Mouse (Mus musculus): Measurements from ENCODE around the gene Tcf3. TPM values are rescaled to one million over a fixed set of nuclear protein-coding genes. Genes with fewer than 3 reads are reported as not detected.
A peak's percentile ranks its signal among the peaks of the same experiment; 100 is the strongest.

Gene Tcf3
- polyA plus RNA-seq, 1 experiment from 2014 or later = 149 TPM

DNA sequence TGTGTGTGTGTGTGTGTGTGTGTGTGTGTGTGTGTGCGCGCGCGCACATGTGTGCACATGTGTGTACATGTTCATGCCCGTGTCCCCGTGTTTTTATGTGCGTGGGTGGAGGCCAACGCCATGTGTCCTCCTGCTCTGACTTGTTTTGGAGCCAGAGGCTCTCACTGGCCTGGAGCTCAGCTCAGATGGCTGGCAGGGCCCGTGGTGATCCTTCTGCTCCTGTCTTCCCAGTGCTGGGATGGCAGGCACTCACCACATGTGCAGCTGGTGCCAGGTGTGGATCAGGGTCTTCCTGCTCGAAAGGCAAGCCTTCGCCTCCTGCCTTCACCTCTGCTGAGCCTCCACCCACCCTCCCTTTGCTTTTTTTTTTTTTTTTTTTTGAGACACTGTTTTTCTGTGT is 26.2 kb upstream of the Tcf3 start:
- Histone ChIP-seq H3K27ac (ENCODE audit: low read depth, low read length) (no peak overlapping the region), H3K4me2 (no peak overlapping the region), H3K4me1 (replicated peaks; ENCODE audit: control insufficient read depth, insufficient read depth, low read length) (no peaks in the 10 kb centered on the region), H3K27me3 (replicated peaks; ENCODE audit: control insufficient read depth, insufficient read depth, low read length) (peaks cover 36% of the 10 kb centered on the region), H3K4me3 (ENCODE audit: low read depth, low read length) (no peak overlapping the region), H3K9ac (ENCODE audit: low read depth, low read length) (no peak overlapping the region), H3K36me3 (ENCODE audit: control insufficient read depth, insufficient read depth, low read length) (no peaks in the 10 kb centered on the region), H3K9me3 (ENCODE audit: control insufficient read depth, low read length) (no peaks in the 10 kb centered on the region)
- 91% methylated on average over 11 of the region's 11 CpGs for WGBS
- DNase-seq (ENCODE audit: low spot score) (no peak), ATAC-seq (replicated peaks; ENCODE audit: low FRiP score) (no peak)

DNA sequence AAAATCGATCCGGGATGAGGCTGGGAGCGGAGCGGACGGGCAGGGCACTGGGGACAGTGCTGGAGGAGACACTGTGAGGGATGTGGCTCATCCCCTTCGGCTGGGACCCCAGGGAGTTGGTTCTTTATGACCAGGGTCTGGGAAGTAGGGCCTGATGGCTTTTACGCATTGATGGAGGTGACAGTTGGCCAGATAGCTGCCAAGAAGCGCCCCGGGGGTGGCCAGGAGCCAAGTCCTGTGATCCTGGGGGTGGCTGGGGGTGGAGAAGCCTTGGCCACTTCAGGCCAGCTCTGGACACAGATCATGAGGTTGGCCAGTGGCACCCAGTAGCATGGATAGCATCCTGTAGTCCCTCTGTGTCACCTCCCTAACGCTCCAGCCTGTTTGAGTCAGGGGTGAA is 25.8 kb upstream of the Tcf3 start:
- Histone ChIP-seq H3K4me1 (replicated peaks; ENCODE audit: control insufficient read depth, insufficient read depth, low read length) (no peaks in the 10 kb centered on the region), H3K9me3 (ENCODE audit: control insufficient read depth, low read length) (no peaks in the 10 kb centered on the region), H3K27ac (ENCODE audit: low read depth, low read length) (no peak overlapping the region), H3K4me2 (no peak overlapping the region), H3K27me3 (replicated peaks; ENCODE audit: control insufficient read depth, insufficient read depth, low read length) (peaks cover 32% of the 10 kb centered on the region), H3K4me3 (ENCODE audit: low read depth, low read length) (no peak overlapping the region), H3K36me3 (ENCODE audit: control insufficient read depth, insufficient read depth, low read length) (no peaks in the 10 kb centered on the region), H3K9ac (ENCODE audit: low read depth, low read length) (no peak overlapping the region)
- DNase-seq (ENCODE audit: low spot score) (no peak), ATAC-seq (replicated peaks; ENCODE audit: low FRiP score) (no peak)
- 85% methylated on average over 10 of the region's 10 CpGs for WGBS

DNA sequence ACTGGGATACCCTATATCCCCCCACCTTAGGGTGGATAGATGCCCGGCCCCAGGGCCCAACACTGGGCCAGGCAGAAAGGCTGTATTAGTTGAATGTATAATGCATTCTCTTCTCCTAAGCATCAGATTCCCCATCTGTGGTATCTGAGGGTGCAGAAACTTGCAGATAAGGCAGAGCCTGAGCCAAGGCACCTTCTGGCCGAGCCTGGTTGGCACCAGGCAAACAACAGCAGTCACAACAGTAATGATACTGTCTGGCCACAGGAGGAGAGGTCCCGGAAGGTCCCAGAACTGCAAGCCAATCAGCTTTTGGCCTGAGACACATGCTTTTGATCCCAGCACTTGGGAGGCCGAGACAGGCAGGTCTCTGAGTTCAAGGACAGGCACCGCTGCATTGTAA is 22.2 kb upstream of the Tcf3 start:
- no peaks in the 10 kb centered on the region for H3K36me3 ChIP-seq (ENCODE audit: control insufficient read depth, insufficient read depth, low read length)
- no peak overlapping the region for H3K4me3 ChIP-seq (ENCODE audit: low read depth, low read length)
- H3K27ac ChIP-seq (ENCODE audit: low read depth, low read length) = no peak overlapping the region
- H3K4me1 ChIP-seq (replicated peaks; ENCODE audit: control insufficient read depth, insufficient read depth, low read length) = peaks cover 6% of the 10 kb centered on the region
- ATAC-seq (replicated peaks; ENCODE audit: low FRiP score) (no peak), DNase-seq (ENCODE audit: low spot score) (no peak)
- no peak overlapping the region for H3K4me2 ChIP-seq
- WGBS = 72% methylated on average over 5 of the region's 5 CpGs
- no peak overlapping the region for H3K9ac ChIP-seq (ENCODE audit: low read depth, low read length)
- no peaks in the 10 kb centered on the region for H3K9me3 ChIP-seq (ENCODE audit: control insufficient read depth, low read length)
- peaks cover 4% of the 10 kb centered on the region for H3K27me3 ChIP-seq (replicated peaks; ENCODE audit: control insufficient read depth, insufficient read depth, low read length)

DNA sequence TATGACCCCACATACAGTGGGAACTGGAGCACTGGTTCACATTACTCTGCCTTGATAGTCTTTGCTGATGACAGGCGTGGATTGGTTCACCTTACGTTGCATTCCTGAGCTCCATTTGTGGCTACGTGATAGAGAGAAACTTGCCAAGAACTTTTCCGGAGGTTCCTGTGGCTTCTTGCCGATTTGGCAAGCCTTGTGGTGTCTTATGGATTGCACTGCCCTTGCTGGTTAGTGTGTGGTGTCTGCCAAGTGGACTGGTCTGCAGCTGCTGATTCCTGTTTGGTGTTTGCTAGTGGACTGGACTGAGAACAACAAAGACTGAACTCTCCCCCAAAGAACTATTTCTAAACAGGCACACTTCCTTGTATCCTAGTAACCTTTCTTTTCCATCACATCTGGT is 21.3 kb upstream of the Tcf3 start:
- Histone ChIP-seq H3K9me3 (ENCODE audit: control insufficient read depth, low read length) (no peaks in the 10 kb centered on the region), H3K27ac (ENCODE audit: low read depth, low read length) (no peak overlapping the region), H3K27me3 (replicated peaks; ENCODE audit: control insufficient read depth, insufficient read depth, low read length) (no peaks in the 10 kb centered on the region; the same call in 1 of the 2 replicates), H3K4me1 (replicated peaks; ENCODE audit: control insufficient read depth, insufficient read depth, low read length) (peaks cover 10% of the 10 kb centered on the region), H3K9ac (ENCODE audit: low read depth, low read length) (no peak overlapping the region), H3K36me3 (ENCODE audit: control insufficient read depth, insufficient read depth, low read length) (no peaks in the 10 kb centered on the region), H3K4me3 (ENCODE audit: low read depth, low read length) (no peak overlapping the region), H3K4me2 (no peak overlapping the region)
- ATAC-seq (replicated peaks; ENCODE audit: low FRiP score) (no peak), DNase-seq (ENCODE audit: low spot score) (no peak)
- 78% methylated on average over 5 of the region's 5 CpGs for WGBS

DNA sequence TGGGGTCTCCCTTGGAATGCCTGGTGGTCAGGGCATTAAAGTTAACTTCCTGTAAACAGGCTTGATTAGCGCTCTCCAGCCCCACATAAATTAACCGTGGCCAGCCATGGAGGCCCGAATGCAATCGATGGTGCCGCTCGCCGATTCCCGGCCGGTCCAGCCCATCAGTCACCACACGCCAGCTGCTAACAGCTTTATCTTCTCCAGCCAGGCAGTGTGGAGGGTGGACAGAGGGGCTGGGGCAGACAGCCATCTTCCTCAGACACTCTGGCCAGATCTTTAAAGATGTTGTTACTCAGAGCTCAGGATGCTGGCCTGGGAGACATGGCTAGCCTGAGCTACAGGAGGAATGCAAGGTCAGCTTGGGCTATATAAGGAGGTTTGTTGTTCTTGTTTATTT is 20.2 kb upstream of the Tcf3 start:
- WGBS = 41% methylated on average over 10 of the region's 10 CpGs
- Histone ChIP-seq H3K36me3 (ENCODE audit: control insufficient read depth, insufficient read depth, low read length) (no peaks in the 10 kb centered on the region), H3K4me1 (replicated peaks; ENCODE audit: control insufficient read depth, insufficient read depth, low read length) (peaks cover 12% of the 10 kb centered on the region), H3K9me3 (ENCODE audit: control insufficient read depth, low read length) (no peaks in the 10 kb centered on the region), H3K27me3 (replicated peaks; ENCODE audit: control insufficient read depth, insufficient read depth, low read length) (no peaks in the 10 kb centered on the region; the same call in none of the 2 replicates), H3K27ac (ENCODE audit: low read depth, low read length) (peak overlapping the region; percentile 49; the same call in 1 of the 2 replicates), H3K4me2 (no peak overlapping the region), H3K9ac (ENCODE audit: low read depth, low read length) (no peak overlapping the region), H3K4me3 (ENCODE audit: low read depth, low read length) (no peak overlapping the region)
- no peak; the same call in 1 of the 2 replicates for ATAC-seq (replicated peaks; ENCODE audit: low FRiP score)
- DNase-seq (ENCODE audit: low spot score) = no peak

DNA sequence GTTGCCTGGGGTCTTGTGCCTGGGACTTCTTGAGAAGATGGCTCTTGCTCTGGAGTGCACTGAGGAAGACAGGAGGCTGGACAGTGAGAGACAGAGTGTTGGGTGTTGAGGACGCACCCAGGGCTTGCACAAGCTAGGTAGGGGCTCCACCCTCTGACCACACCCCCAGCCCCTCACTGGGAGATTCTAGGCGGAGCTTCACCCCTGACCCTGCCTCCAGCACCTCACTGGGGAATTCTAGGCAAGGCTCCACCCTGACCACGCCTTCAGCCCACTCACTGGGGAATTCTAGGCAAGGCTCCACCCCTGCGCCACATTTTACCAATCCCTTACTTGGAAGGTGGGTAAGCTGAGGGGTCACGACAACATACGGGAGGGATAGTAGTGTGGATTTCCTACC is 17.2 kb upstream of the Tcf3 start:
- H3K27ac ChIP-seq (ENCODE audit: low read depth, low read length) = no peak overlapping the region
- H3K9me3 ChIP-seq (ENCODE audit: control insufficient read depth, low read length) = no peaks in the 10 kb centered on the region
- no peaks in the 10 kb centered on the region for H3K36me3 ChIP-seq (ENCODE audit: control insufficient read depth, insufficient read depth, low read length)
- H3K9ac ChIP-seq (ENCODE audit: low read depth, low read length) = no peak overlapping the region
- WGBS = 11% methylated on average over 6 of the region's 6 CpGs
- ATAC-seq (replicated peaks; ENCODE audit: low FRiP score) = peak; percentile 55
- 0 out of 2 replicates have a peak overlapping the region, but pooled peaks have one; percentile 4 for H3K4me3 ChIP-seq (ENCODE audit: low read depth, low read length)
- DNase-seq (ENCODE audit: low spot score) = no peak
- peaks cover 27% of the 10 kb centered on the region for H3K4me1 ChIP-seq (replicated peaks; ENCODE audit: control insufficient read depth, insufficient read depth, low read length)
- peak overlapping the region; percentile 45 for H3K4me2 ChIP-seq
- peaks cover 3% of the 10 kb centered on the region for H3K27me3 ChIP-seq (replicated peaks; ENCODE audit: control insufficient read depth, insufficient read depth, low read length)

DNA sequence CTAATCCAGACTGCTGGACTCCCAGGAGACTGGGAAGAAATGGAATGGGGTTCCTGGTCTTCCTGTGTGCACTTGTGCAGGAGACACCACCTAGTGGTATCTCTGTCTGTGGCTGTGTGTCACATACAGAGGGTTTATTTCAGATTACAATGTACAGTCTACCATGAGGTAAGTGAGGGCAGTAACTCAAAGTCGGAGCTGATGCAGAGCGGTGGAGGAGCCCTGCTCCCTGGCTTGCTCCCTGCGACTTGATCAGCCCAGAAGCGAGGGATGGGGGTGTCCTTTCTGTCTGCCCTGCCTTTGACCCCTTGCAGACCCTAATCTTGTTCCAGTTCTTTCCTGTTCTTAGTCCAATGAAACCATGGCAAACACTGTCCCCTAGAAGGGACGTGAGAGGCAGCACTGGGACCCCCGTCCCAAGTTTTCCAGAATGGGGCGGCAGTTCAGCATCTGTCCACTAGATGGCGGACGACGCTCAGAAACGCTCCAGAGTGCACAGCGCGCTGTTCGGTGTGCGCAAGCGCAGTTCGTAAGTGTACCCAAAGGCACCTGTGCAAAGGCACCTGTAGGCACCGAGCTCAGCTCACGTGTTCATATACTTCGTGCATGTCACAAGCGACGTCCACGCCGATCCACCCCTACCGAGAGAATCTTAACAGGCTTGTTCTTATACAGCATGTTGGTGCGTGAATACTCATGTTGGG is 12.6 kb upstream of the Tcf3 start:
- peak; percentile 72 for DNase-seq (ENCODE audit: low spot score)
- Histone ChIP-seq H3K9me3 (ENCODE audit: control insufficient read depth, low read length) (no peaks in the 10 kb centered on the region), H3K27ac (ENCODE audit: low read depth, low read length) (no peak overlapping the region), H3K9ac (ENCODE audit: low read depth, low read length) (peak overlapping the region; percentile 5; the same call in 1 of the 2 replicates), H3K36me3 (ENCODE audit: control insufficient read depth, insufficient read depth, low read length) (no peaks in the 10 kb centered on the region), H3K4me1 (replicated peaks; ENCODE audit: control insufficient read depth, insufficient read depth, low read length) (peaks cover 34% of the 10 kb centered on the region), H3K27me3 (replicated peaks; ENCODE audit: control insufficient read depth, insufficient read depth, low read length) (peaks cover 6% of the 10 kb centered on the region), H3K4me3 (ENCODE audit: low read depth, low read length) (peak overlapping the region; percentile 17; the same call in 1 of the 2 replicates), H3K4me2 (peak overlapping the region; percentile 50)
- peak; percentile 50 for ATAC-seq (replicated peaks; ENCODE audit: low FRiP score)
- 6% methylated on average over 26 of the region's 26 CpGs for WGBS

DNA sequence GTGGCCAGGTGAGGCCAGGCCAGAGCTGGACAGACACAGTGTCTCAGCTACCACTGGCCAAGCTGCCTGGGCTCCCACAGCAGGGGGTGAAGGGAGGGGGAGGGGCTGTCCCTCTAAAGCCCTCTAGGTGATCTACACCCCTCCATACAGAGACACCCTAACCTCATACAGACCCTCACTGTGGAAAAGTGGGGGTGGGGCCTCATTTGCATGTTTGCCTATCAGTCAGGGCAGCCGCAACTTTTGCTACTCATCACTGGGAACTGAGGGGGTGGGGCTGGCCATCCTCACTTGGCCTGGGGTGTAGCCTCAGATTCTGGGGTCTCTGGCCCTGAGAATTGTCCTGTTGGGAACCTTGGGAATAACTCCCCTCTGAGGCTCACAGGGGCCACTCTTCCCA is 11.6 kb upstream of the Tcf3 start:
- ATAC-seq (replicated peaks; ENCODE audit: low FRiP score) = no peak
- Histone ChIP-seq H3K4me2 (no peak overlapping the region), H3K4me3 (ENCODE audit: low read depth, low read length) (no peak overlapping the region), H3K4me1 (replicated peaks; ENCODE audit: control insufficient read depth, insufficient read depth, low read length) (peaks cover 27% of the 10 kb centered on the region), H3K27ac (ENCODE audit: low read depth, low read length) (no peak overlapping the region), H3K27me3 (replicated peaks; ENCODE audit: control insufficient read depth, insufficient read depth, low read length) (peaks cover 6% of the 10 kb centered on the region), H3K9me3 (ENCODE audit: control insufficient read depth, low read length) (no peaks in the 10 kb centered on the region), H3K9ac (ENCODE audit: low read depth, low read length) (no peak overlapping the region), H3K36me3 (ENCODE audit: control insufficient read depth, insufficient read depth, low read length) (no peaks in the 10 kb centered on the region)
- no peak for DNase-seq (ENCODE audit: low spot score)
- 30% methylated on average over 1 of the region's 1 CpGs for WGBS

Data from liver, embryonic 11.5 days (tissue).